Comparison of ENCODE assay signal across 30 mouse cellular contexts in genomic region chr15:101367497-101367896, GRCm38 (mm10). TPM values are rescaled to one million over a fixed set of nuclear protein-coding genes. Genes with fewer than 3 reads are reported as not detected.
DNase-seq lines count a peak whose midpoint lies in the region; ATAC-seq and TF ChIP-seq lines count a peak whose summit lies in the region.
"Had no signal": no experiment of that assay in that cellular context is flagged by ENCODE, and none has a peak within 500 bp of the region (broad histone marks: within the 10 kb centered on the region; RNA-seq: fewer than 3 reads in every experiment).

No protein-coding gene starts in this region.

- no peaks in the 10 kb centered on the region for H3K36me3 ChIP-seq in heart, embryonic 13.5 days
- H3K36me3 ChIP-seq in heart, embryonic 12.5 days, result no peaks in the 10 kb centered on the region
- no peaks in the 10 kb centered on the region for H3K36me3 ChIP-seq in macrophage (ENCODE audit: inconsistent target)
- no peaks in the 10 kb centered on the region for H3K36me3 ChIP-seq in stomach, embryonic 15.5 days
- H3K36me3 ChIP-seq in midbrain, embryonic 10.5 days, result no peaks in the 10 kb centered on the region
- H3K36me3 ChIP-seq: embryonic facial prominence, embryonic 10.5 days; embryonic facial prominence, embryonic 15.5 days; heart, embryonic 15.5 days; hindbrain, embryonic 13.5 days; limb, embryonic 12.5 days; liver, embryonic 15.5 days; lung, embryonic 15.5 days; midbrain, embryonic 12.5 days; neural tube, embryonic 15.5 days had no signal

- H3K4me3 ChIP-seq in heart, embryonic 13.5 days, result no peak overlapping the region
- H3K4me3 ChIP-seq in heart, embryonic 12.5 days, result no peak overlapping the region
- H3K4me3 ChIP-seq in bone marrow, adult 2 months (replicated peaks; ENCODE audit: control insufficient read depth, low read depth, low read length), result peak overlapping the region; percentile 24
- H3K4me3 ChIP-seq in macrophage (ENCODE audit: inconsistent target), result no peak overlapping the region
- H3K4me3 ChIP-seq in stomach, embryonic 15.5 days (replicated peaks), result no peak overlapping the region
- no peak overlapping the region for H3K4me3 ChIP-seq in midbrain, embryonic 10.5 days
- H3K4me3 ChIP-seq: embryonic facial prominence, embryonic 10.5 days; embryonic facial prominence, embryonic 15.5 days; forebrain, embryonic 13.5 days; heart, adult 2 months; heart, embryonic 15.5 days; hindbrain, embryonic 13.5 days; left cerebral cortex, adult 2 months; limb, embryonic 12.5 days; liver, embryonic 15.5 days; lung, embryonic 15.5 days; midbrain, embryonic 12.5 days; neural tube, embryonic 15.5 days had no signal

- no peak for DNase-seq in Muller cell, postnatal 12 days (ENCODE audit: inconsistent ontology term)
- no peak for DNase-seq in midbrain, embryonic 10.5 days (ENCODE audit: low spot score)
- DNase-seq: adrenal gland, postnatal 14 days; cerebellum, adult 18-20 months; cerebellum, postnatal 10 days; gastrocnemius, postnatal 14 days; heart, adult 2 months; heart, postnatal 4 days; kidney, postnatal 14 days; retina, postnatal 1 day; right cerebral cortex, postnatal 14 days had no signal

- peaks cover 78% of the 10 kb centered on the region for H3K4me1 ChIP-seq in heart, embryonic 13.5 days
- H3K4me1 ChIP-seq in heart, embryonic 12.5 days (replicated peaks), result peaks cover 71% of the 10 kb centered on the region
- peaks cover 10% of the 10 kb centered on the region for H3K4me1 ChIP-seq in bone marrow, adult 2 months (ENCODE audit: control insufficient read depth, insufficient read depth, low read length)
- H3K4me1 ChIP-seq in stomach, embryonic 15.5 days, result peaks cover 59% of the 10 kb centered on the region
- peaks cover 18% of the 10 kb centered on the region for H3K4me1 ChIP-seq in midbrain, embryonic 10.5 days

- TF ChIP-seq POLR2A in bone marrow, adult 2 months (IDR thresholded peaks at IDR 0.05; ENCODE audit: borderline replicate concordance, control insufficient read depth, low read depth, low read length), result no peak

- no peak overlapping the region for H3K27ac ChIP-seq in heart, embryonic 13.5 days (replicated peaks)
- no peak overlapping the region for H3K27ac ChIP-seq in heart, embryonic 12.5 days (ENCODE audit: poor library complexity, severe bottlenecking)
- H3K27ac ChIP-seq in bone marrow, adult 2 months (ENCODE audit: control insufficient read depth, insufficient read depth, low read depth, low read length, poor library complexity), result peak overlapping the region; percentile 52
- H3K27ac ChIP-seq in macrophage, result 0 out of 2 replicates have a peak overlapping the region, but pooled peaks have one; percentile 5
- 0 out of 2 replicates have a peak overlapping the region, but pooled peaks have one; percentile 44 for H3K27ac ChIP-seq in stomach, embryonic 15.5 days
- H3K27ac ChIP-seq in midbrain, embryonic 10.5 days (replicated peaks), result no peak overlapping the region
- H3K27ac ChIP-seq: embryonic facial prominence, embryonic 10.5 days; embryonic facial prominence, embryonic 15.5 days; forebrain, embryonic 13.5 days; heart, adult 2 months; hindbrain, embryonic 13.5 days; left cerebral cortex, adult 2 months; limb, embryonic 12.5 days; liver, embryonic 15.5 days; lung, embryonic 15.5 days; midbrain, embryonic 12.5 days; neural tube, embryonic 15.5 days had no signal

- no peak for TF ChIP-seq CTCF in bone marrow, adult 2 months (IDR thresholded peaks at IDR 0.05; ENCODE audit: control insufficient read depth, insufficient read depth, low read length)

- ATAC-seq in heart, embryonic 13.5 days (ENCODE audit: extremely low read depth, insufficient number of reproducible peaks, low FRiP score, low TSS enrichment), result no peak
- no peak for ATAC-seq in heart, embryonic 12.5 days (ENCODE audit: insufficient number of reproducible peaks, low FRiP score)
- ATAC-seq in stomach, embryonic 15.5 days (ENCODE audit: insufficient read depth, low FRiP score, low read depth), result no peak
- ATAC-seq: forebrain, embryonic 13.5 days; intestine, embryonic 16.5 days had no signal

- peak overlapping the region; percentile 37; the same call in 1 of the 2 replicates for H3K9ac ChIP-seq in heart, embryonic 13.5 days
- no peak overlapping the region for H3K9ac ChIP-seq in heart, embryonic 12.5 days
- H3K9ac ChIP-seq in stomach, embryonic 15.5 days, result no peak overlapping the region
- H3K9ac ChIP-seq: embryonic facial prominence, embryonic 15.5 days; forebrain, embryonic 13.5 days; heart, embryonic 15.5 days; hindbrain, embryonic 13.5 days; limb, embryonic 12.5 days; liver, embryonic 15.5 days; lung, embryonic 15.5 days; midbrain, embryonic 12.5 days; neural tube, embryonic 15.5 days had no signal

- H3K79me2 ChIP-seq in macrophage (ENCODE audit: inconsistent target), result no peaks in the 10 kb centered on the region

- 66% methylated on average over 8 of the region's 8 CpGs for WGBS in heart, embryonic 13.5 days
- 84% methylated on average over 8 of the region's 8 CpGs for WGBS in heart, embryonic 12.5 days
- WGBS in bone marrow, adult 2 months, result 39% methylated on average over 8 of the region's 8 CpGs
- 38% methylated on average over 7 of the region's 8 CpGs for WGBS in macrophage (ENCODE audit: missing documents)
- WGBS in stomach, embryonic 15.5 days, result 63% methylated on average over 8 of the region's 8 CpGs
- WGBS in midbrain, embryonic 10.5 days, result 79% methylated on average over 8 of the region's 8 CpGs

- peaks cover 17% of the 10 kb centered on the region for H3K27me3 ChIP-seq in heart, embryonic 13.5 days (replicated peaks)
- H3K27me3 ChIP-seq in heart, embryonic 12.5 days (replicated peaks), result peaks cover 33% of the 10 kb centered on the region
- no peaks in the 10 kb centered on the region for H3K27me3 ChIP-seq in stomach, embryonic 15.5 days (replicated peaks)
- 0 out of 2 replicates have a peak, but pooled peaks cover 7% of the 10 kb centered on the region for H3K27me3 ChIP-seq in midbrain, embryonic 10.5 days (ENCODE audit: low read depth, poor library complexity, severe bottlenecking)
- H3K27me3 ChIP-seq: embryonic facial prominence, embryonic 15.5 days; forebrain, embryonic 13.5 days; heart, embryonic 15.5 days; liver, embryonic 15.5 days; lung, embryonic 15.5 days; neural tube, embryonic 15.5 days had no signal

- H3K4me2 ChIP-seq in heart, embryonic 13.5 days, result no peak overlapping the region
- no peak overlapping the region for H3K4me2 ChIP-seq in heart, embryonic 12.5 days
- H3K4me2 ChIP-seq in stomach, embryonic 15.5 days, result no peak overlapping the region
- H3K4me2 ChIP-seq: embryonic facial prominence, embryonic 15.5 days; forebrain, embryonic 13.5 days; heart, embryonic 15.5 days; hindbrain, embryonic 13.5 days; limb, embryonic 12.5 days; liver, embryonic 15.5 days; lung, embryonic 15.5 days; midbrain, embryonic 12.5 days; neural tube, embryonic 15.5 days had no signal

- no peaks in the 10 kb centered on the region for H3K9me3 ChIP-seq in heart, embryonic 13.5 days
- no peaks in the 10 kb centered on the region for H3K9me3 ChIP-seq in heart, embryonic 12.5 days (replicated peaks)
- H3K9me3 ChIP-seq in stomach, embryonic 15.5 days, result no peaks in the 10 kb centered on the region
- H3K9me3 ChIP-seq in midbrain, embryonic 10.5 days (replicated peaks), result no peaks in the 10 kb centered on the region
- H3K9me3 ChIP-seq: embryonic facial prominence, embryonic 10.5 days; embryonic facial prominence, embryonic 15.5 days; forebrain, embryonic 13.5 days; heart, embryonic 15.5 days; hindbrain, embryonic 13.5 days; limb, embryonic 12.5 days; liver, embryonic 15.5 days; lung, embryonic 15.5 days; midbrain, embryonic 12.5 days; neural tube, embryonic 15.5 days had no signal

RNA-seq across cellular contexts. Expression of gene Krt80, which starts 2.5 kb away (rescaled TPM):
- 7.8 and 7.9 TPM in 2 replicates for polyA plus RNA-seq in heart, embryonic 13.5 days (2015; fragmentation: Nextera tagmentation; extraction: Ambion mirVana)
- polyA plus RNA-seq in heart, embryonic 12.5 days (2016; fragmentation: Nextera tagmentation; extraction: Ambion mirVana), result 7.0 and 7.5 TPM in 2 replicates
- polyA plus RNA-seq in bone marrow, adult 2 months (2011; ENCODE audit: insufficient read depth, insufficient read length, low replicate concordance, missing spikeins), result 1.3 and 3.5 TPM in 2 replicates
- total RNA-seq in macrophage (2018; cell fraction: chromatin; rRNA removed), result under 1 TPM in 9 of 26 experiments, not detected in 17; 0.13 to 0.46 (median 0.29) TPM
- under 1 TPM; 0.03 to 0.68 (median 0.29) TPM for total RNA-seq in macrophage (2018; cell fraction: cytosol; rRNA removed)
- under 1 TPM in 15 of 26 experiments, not detected in 11; 0.10 to 0.79 (median 0.27) TPM for total RNA-seq in macrophage (2018; cell fraction: nucleus; rRNA removed)
- polyA plus RNA-seq in macrophage (2018), result 0.51 to 0.83 TPM (median 0.56 TPM) in 3 replicates
- 7.7 and 12.7 TPM in 2 replicates for polyA plus RNA-seq in stomach, embryonic 15.5 days (2015; fragmentation: Nextera tagmentation; extraction: Ambion mirVana)
- polyA plus RNA-seq in midbrain, embryonic 10.5 days (2016; fragmentation: Nextera tagmentation; extraction: Ambion mirVana), result 0.06 TPM in 1 of 2 replicates, not detected in the other
- total RNA-seq: MEL had no signal

RNA-seq across cellular contexts. Expression of gene Krt7, which starts 43.3 kb away (rescaled TPM):
- 20.6 and 26.7 TPM in 2 replicates for polyA plus RNA-seq in heart, embryonic 13.5 days (2015; fragmentation: Nextera tagmentation; extraction: Ambion mirVana)
- 25.1 TPM in 2 replicates for polyA plus RNA-seq in heart, embryonic 12.5 days (2016; fragmentation: Nextera tagmentation; extraction: Ambion mirVana)
- 1.3 and 4.3 TPM in 2 replicates for polyA plus RNA-seq in bone marrow, adult 2 months (2011; ENCODE audit: insufficient read depth, insufficient read length, low replicate concordance, missing spikeins)
- under 1 TPM in 1 of 26 experiments, not detected in 25; 0.44 TPM for total RNA-seq in macrophage (2018; cell fraction: chromatin; rRNA removed)
- total RNA-seq in macrophage (2018; cell fraction: cytosol; rRNA removed), result not detected
- total RNA-seq in macrophage (2018; cell fraction: nucleus; rRNA removed), result under 1 TPM in 1 of 26 experiments, not detected in 25; 0.27 TPM
- polyA plus RNA-seq in macrophage (2018), result not detected in 3 replicates
- 172 and 231 TPM in 2 replicates for polyA plus RNA-seq in stomach, embryonic 15.5 days (2015; fragmentation: Nextera tagmentation; extraction: Ambion mirVana)
- 9.7 and 11.4 TPM in 2 replicates for polyA plus RNA-seq in midbrain, embryonic 10.5 days (2016; fragmentation: Nextera tagmentation; extraction: Ambion mirVana)
- total RNA-seq: gastrocnemius, postnatal 14 days; layer of hippocampus, postnatal 10 days had no signal

Comparison
In these comparisons a context has a peak if more than half of its experiments do, and no peak if none do; other contexts are left out.
1. H3K27ac ChIP-seq: peak in bone marrow, adult 2 months (single experiment), macrophage (single experiment) and stomach, embryonic 15.5 days (single experiment); none in heart, embryonic 13.5 days (single experiment), heart, embryonic 12.5 days (single experiment) and midbrain, embryonic 10.5 days (single experiment).